35 mouse cellular contexts compared by ENCODE assay signal in the genomic region with DNA sequence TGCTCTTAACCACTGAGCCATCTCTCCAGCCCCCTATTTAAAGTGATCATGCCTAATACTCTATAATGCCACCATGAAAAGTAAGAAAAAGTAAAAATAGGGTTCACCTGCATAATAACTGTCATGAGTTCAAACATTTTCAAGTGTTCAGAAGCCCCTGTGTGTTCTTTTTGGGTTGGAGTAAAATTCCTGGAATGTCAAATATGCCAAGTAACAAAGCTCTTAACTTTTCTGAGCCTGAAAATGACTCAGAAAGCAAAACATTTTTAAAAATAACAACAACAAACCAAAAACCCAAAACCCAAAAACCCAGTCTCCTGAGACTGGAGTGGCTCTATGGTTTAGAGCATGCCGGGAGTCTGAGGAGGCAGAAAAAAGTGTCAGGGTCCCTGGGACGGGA.
"Had no signal": no experiment of that assay in that cellular context is flagged by ENCODE, and none has a peak within 500 bp of the region (broad histone marks: within the 10 kb centered on the region; RNA-seq: fewer than 3 reads in every experiment).

No protein-coding gene starts in this region.

- H3K9me3 ChIP-seq: heart, embryonic 10.5 days; heart, embryonic 12.5 days; heart, embryonic 13.5 days; heart, embryonic 15.5 days; hindbrain, embryonic 10.5 days; hindbrain, embryonic 12.5 days; hindbrain, embryonic 13.5 days; hindbrain, embryonic 15.5 days; intestine, embryonic 15.5 days; kidney, embryonic 15.5 days had no signal

- H3K27ac ChIP-seq: heart, embryonic 10.5 days; heart, embryonic 13.5 days; heart, embryonic 15.5 days; hindbrain, embryonic 10.5 days; hindbrain, embryonic 12.5 days; hindbrain, embryonic 13.5 days; hindbrain, embryonic 14.5 days; hindbrain, embryonic 15.5 days; hindbrain, postnatal 0 days; intestine, embryonic 15.5 days; kidney, embryonic 15.5 days; kidney, postnatal 0 days; layer of hippocampus, adult 2 months had no signal

- H3K9ac ChIP-seq: heart, embryonic 12.5 days; heart, embryonic 13.5 days; heart, embryonic 15.5 days; hindbrain, embryonic 12.5 days; hindbrain, embryonic 13.5 days; hindbrain, embryonic 14.5 days; hindbrain, embryonic 15.5 days; intestine, embryonic 15.5 days; kidney, embryonic 15.5 days had no signal

- ATAC-seq: hindbrain, embryonic 16.5 days; hindbrain, postnatal 0 days; inflammation-experienced regulatory T-cells, adult 6 months; intestine, embryonic 15.5 days; intestine, embryonic 16.5 days; intestine, postnatal 0 days had no signal

- H3K4me2 ChIP-seq: heart, embryonic 11.5 days; heart, embryonic 12.5 days; heart, embryonic 13.5 days; heart, embryonic 15.5 days; hindbrain, embryonic 12.5 days; hindbrain, embryonic 13.5 days; hindbrain, embryonic 14.5 days; hindbrain, embryonic 15.5 days; intestine, embryonic 15.5 days; kidney, embryonic 15.5 days had no signal

- H3K27me3 ChIP-seq: heart, embryonic 12.5 days; heart, embryonic 13.5 days; heart, embryonic 15.5 days; hindbrain, embryonic 12.5 days; hindbrain, embryonic 13.5 days; hindbrain, embryonic 15.5 days; intestine, embryonic 15.5 days; kidney, embryonic 15.5 days had no signal

- H3K4me1 ChIP-seq: heart, embryonic 10.5 days; heart, embryonic 12.5 days; heart, embryonic 13.5 days; heart, embryonic 15.5 days; hindbrain, embryonic 10.5 days; hindbrain, embryonic 12.5 days; hindbrain, embryonic 13.5 days; hindbrain, embryonic 15.5 days; intestine, embryonic 15.5 days; kidney, embryonic 15.5 days had no signal

- H3K4me3 ChIP-seq: heart, embryonic 10.5 days; heart, embryonic 12.5 days; heart, embryonic 13.5 days; heart, embryonic 15.5 days; hindbrain, embryonic 10.5 days; hindbrain, embryonic 12.5 days; hindbrain, embryonic 13.5 days; hindbrain, embryonic 15.5 days; intestine, embryonic 15.5 days; kidney, embryonic 15.5 days; layer of hippocampus, adult 2 months had no signal

- DNase-seq: heart, postnatal 10 days; heart, postnatal 14 days; heart, postnatal 36 days; heart, postnatal 4 days; kidney, adult 11 months; kidney, adult 18-20 months; kidney, adult 2 months; kidney, adult 8-10 months; kidney, adult 9 months; kidney, postnatal 10 days; kidney, postnatal 14 days; kidney, postnatal 25 days; kidney, postnatal 36 days; kidney, postnatal 4 days; layer of hippocampus, adult 9-11 months; layer of hippocampus, postnatal 36 days had no signal
